Mouse (Mus musculus): ENCODE results near the gene Ankra2. TPM values are rescaled to one million over a fixed set of nuclear protein-coding genes. Genes with fewer than 3 reads are reported as not detected.
A peak's percentile ranks its signal among the peaks of the same experiment; 100 is the strongest.

Gene Ankra2
- polyA plus RNA-seq (2015; fragmentation: Nextera tagmentation; extraction: Ambion mirVana), result 15.4 and 17.0 TPM in 2 replicates

DNA sequence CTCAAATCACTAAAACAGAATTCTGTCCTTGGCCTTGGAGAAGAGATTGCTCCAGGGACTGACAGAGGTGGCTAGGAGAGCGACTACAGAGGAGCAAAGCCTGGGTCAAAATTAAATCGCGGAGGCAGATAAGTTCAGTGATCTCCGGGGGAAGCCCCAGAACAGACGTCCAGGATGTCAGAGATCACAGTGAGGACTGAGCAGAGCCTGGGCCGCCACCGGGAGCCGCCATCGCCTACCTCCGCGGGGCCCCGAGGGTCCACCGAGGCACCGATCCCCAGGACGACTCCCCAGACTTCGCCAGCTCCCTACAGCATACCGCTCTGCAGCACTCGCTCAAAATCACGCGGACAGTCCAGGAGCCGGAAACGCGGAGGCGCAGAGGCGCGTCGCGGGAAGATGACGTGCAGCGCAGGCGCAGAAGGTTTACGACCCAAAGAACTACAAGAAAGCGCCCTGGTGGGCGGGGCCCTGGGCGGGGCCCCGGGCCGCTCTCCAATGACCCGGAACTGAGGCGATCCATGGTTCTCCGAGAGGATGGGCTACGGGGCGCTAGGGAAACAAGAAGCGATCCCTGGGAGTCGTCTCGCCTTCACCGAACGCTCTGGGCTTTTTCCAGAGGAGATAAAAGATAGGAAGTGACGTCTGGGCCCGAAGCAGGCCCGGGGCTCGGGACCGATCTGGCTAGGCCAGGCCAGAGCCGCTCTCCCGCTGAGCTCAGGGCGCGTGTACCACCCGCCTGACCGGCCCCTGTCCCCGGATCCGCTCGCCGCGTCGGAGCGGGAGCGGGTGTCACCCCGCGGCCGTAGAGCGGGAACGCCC is at the start of gene Ankra2, which contains the start of gene Utp15:
Ankra2 (plus strand) TSS at position 439 of the 822 bp plus-strand sequence.
Utp15 (minus strand) TSS at position 406 of the 822 bp plus-strand sequence.
- Histone ChIP-seq H3K27ac (peak within 1 kb of the TSS; percentile 96), H3K4me2 (peak within 1 kb of the TSS; percentile 72), H3K27me3 (no peaks in the 10 kb centered on the region), H3K4me3 (peak within 1 kb of the TSS; percentile 93), H3K9me3 (replicated peaks) (no peaks in the 10 kb centered on the region), H3K36me3 (peaks cover 27% of the 10 kb centered on the region), H3K4me1 (replicated peaks) (peaks cover 18% of the 10 kb centered on the region), H3K9ac (peak within 1 kb of the TSS; percentile 89)
- peak; percentile 99 for ATAC-seq (replicated peaks; ENCODE audit: insufficient number of reproducible peaks, insufficient read depth, low FRiP score, low read depth)
- WGBS, result under 1% methylated on average over 71 of the region's 71 CpGs

GRCm38 (mm10) chr13:98222848-98223247 is 40.0 kb upstream of the Ankra2 start:
- no peaks in the 10 kb centered on the region for H3K36me3 ChIP-seq
- H3K27ac ChIP-seq, result no peak overlapping the region
- 33% methylated on average over 12 of the region's 12 CpGs for WGBS
- H3K4me3 ChIP-seq, result no peak overlapping the region
- ATAC-seq (replicated peaks; ENCODE audit: insufficient number of reproducible peaks, insufficient read depth, low FRiP score, low read depth), result no peak
- 0 out of 2 replicates have a peak overlapping the region, but pooled peaks have one; percentile 27 for H3K4me2 ChIP-seq
- H3K27me3 ChIP-seq, result no peaks in the 10 kb centered on the region
- H3K9ac ChIP-seq, result no peak overlapping the region
- H3K9me3 ChIP-seq (replicated peaks), result no peaks in the 10 kb centered on the region
- H3K4me1 ChIP-seq (replicated peaks), result peaks cover 3% of the 10 kb centered on the region; the same call in 1 of the 2 replicates

- Histone ChIP-seq H3K27me3 (no peaks in the 10 kb centered on the region), H3K27ac (no peak overlapping the region), H3K4me2 (no peak overlapping the region), H3K9me3 (replicated peaks) (no peaks in the 10 kb centered on the region), H3K36me3 (no peaks in the 10 kb centered on the region), H3K4me1 (replicated peaks) (peaks cover 3% of the 10 kb centered on the region; the same call in 1 of the 2 replicates), H3K4me3 (no peak overlapping the region), H3K9ac (no peak overlapping the region)
- WGBS, result 65% methylated on average over 2 of the region's 2 CpGs
- no peak for ATAC-seq (replicated peaks; ENCODE audit: insufficient number of reproducible peaks, insufficient read depth, low FRiP score, low read depth)
Measured at GRCm38 (mm10) chr13:98226225-98226624, 36.6 kb upstream of the Ankra2 start.

- WGBS, result 89% methylated on average over 1 of the region's 1 CpGs
Measured at GRCm38 (mm10) chr13:98230511-98230910, 32.4 kb upstream of the Ankra2 start.

DNA sequence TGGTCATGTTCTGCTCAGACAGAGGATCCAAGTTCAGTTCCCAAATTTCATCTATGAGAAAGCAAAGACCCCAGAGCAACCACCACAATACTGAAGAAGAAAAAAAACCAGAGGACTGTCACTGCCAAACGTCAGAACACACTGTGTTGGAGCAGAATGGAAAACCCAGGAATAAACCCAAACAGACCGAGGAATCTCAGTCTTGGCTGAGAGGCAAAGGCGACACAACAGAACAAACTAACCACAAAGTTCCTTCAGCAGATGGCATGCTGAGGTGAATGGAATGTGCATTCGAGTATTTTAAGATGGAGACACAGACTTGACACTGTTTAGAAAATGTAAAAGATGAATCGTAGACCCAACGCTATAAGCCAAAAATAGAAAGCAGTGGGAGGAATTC is 27.4 kb upstream of the Ankra2 start:
- no peak for ATAC-seq (replicated peaks; ENCODE audit: insufficient number of reproducible peaks, insufficient read depth, low FRiP score, low read depth)
- 53% methylated on average over 6 of the region's 6 CpGs for WGBS
- Histone ChIP-seq H3K4me1 (replicated peaks) (no peaks in the 10 kb centered on the region), H3K4me2 (no peak overlapping the region), H3K27ac (no peak overlapping the region), H3K27me3 (peaks cover 3% of the 10 kb centered on the region; the same call in 1 of the 2 replicates), H3K9me3 (replicated peaks) (no peaks in the 10 kb centered on the region), H3K9ac (no peak overlapping the region), H3K4me3 (no peak overlapping the region), H3K36me3 (no peaks in the 10 kb centered on the region)

More at GRCm38 (mm10) chr13:98230511-98230910, 32.4 kb upstream of the Ankra2 start:
- Histone ChIP-seq H3K27me3 (no peaks in the 10 kb centered on the region), H3K4me2 (no peak overlapping the region), H3K9me3 (replicated peaks) (no peaks in the 10 kb centered on the region), H3K36me3 (no peaks in the 10 kb centered on the region), H3K4me3 (no peak overlapping the region), H3K4me1 (replicated peaks) (no peaks in the 10 kb centered on the region), H3K27ac (no peak overlapping the region), H3K9ac (no peak overlapping the region)
- ATAC-seq (replicated peaks; ENCODE audit: insufficient number of reproducible peaks, insufficient read depth, low FRiP score, low read depth), result no peak

GRCm38 (mm10) chr13:98239978-98240641 is 22.8 kb upstream of the Ankra2 start:
- Histone ChIP-seq H3K4me3 (no peak overlapping the region), H3K27ac (no peak overlapping the region), H3K9ac (no peak overlapping the region), H3K36me3 (no peaks in the 10 kb centered on the region), H3K4me2 (no peak overlapping the region), H3K4me1 (replicated peaks) (no peaks in the 10 kb centered on the region), H3K27me3 (peaks cover 3% of the 10 kb centered on the region; the same call in 1 of the 2 replicates), H3K9me3 (replicated peaks) (no peaks in the 10 kb centered on the region)
- 17% methylated on average over 12 of the region's 12 CpGs for WGBS
- no peak for ATAC-seq (replicated peaks; ENCODE audit: insufficient number of reproducible peaks, insufficient read depth, low FRiP score, low read depth)

DNA sequence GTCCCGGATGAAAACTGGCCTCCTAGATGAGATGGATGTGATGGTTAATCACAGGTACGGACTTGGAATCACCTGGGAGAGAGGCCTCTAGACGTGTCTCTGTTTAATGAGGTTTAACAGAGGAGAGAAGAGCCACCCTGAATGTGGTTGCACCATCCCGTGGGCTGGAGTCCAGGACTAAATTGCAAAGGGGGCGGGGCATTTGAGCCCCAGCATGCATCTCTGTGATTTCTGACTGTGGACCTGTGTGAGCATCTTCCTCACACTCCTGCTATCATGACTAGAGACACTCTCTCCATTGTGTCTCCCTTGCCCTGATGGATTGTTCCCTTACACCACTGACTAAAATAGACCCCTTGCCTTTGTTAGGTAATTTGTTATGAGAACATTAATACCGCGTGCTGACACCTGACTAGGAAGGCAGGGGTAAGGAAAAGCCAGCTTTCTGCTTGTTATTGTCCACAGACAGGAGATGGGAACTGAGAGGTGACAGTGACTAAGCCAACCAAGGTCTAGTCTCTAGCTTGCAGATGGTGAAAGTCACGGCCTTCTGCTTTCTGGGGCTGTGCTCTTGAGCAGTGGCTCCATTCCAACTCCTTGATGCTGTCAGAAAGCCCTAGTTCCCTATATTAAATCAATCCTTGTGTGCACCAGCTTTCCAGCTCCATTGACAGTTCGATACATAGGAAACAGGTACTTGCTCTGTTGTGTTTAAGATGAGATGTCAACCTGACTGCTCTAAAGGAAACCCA is 21.2 kb upstream of the Ankra2 start:
- Histone ChIP-seq H3K9me3 (replicated peaks) (no peaks in the 10 kb centered on the region), H3K27ac (no peak overlapping the region), H3K27me3 (peaks cover 3% of the 10 kb centered on the region; the same call in 1 of the 2 replicates), H3K9ac (no peak overlapping the region), H3K4me1 (replicated peaks) (no peaks in the 10 kb centered on the region), H3K36me3 (no peaks in the 10 kb centered on the region), H3K4me2 (no peak overlapping the region), H3K4me3 (no peak overlapping the region)
- no peak for ATAC-seq (replicated peaks; ENCODE audit: insufficient number of reproducible peaks, insufficient read depth, low FRiP score, low read depth)
- 56% methylated on average over 9 of the region's 9 CpGs for WGBS

- WGBS, result 62% methylated on average over 5 of the region's 5 CpGs
- ATAC-seq (replicated peaks; ENCODE audit: insufficient number of reproducible peaks, insufficient read depth, low FRiP score, low read depth), result no peak
- no peak overlapping the region for H3K9ac ChIP-seq
Measured at GRCm38 (mm10) chr13:98244571-98245350, 18.1 kb upstream of the Ankra2 start.

GRCm38 (mm10) chr13:98245386-98245785 is 17.5 kb upstream of the Ankra2 start:
- no peaks in the 10 kb centered on the region for H3K4me1 ChIP-seq (replicated peaks)
- H3K9ac ChIP-seq, result no peak overlapping the region
- H3K4me3 ChIP-seq, result no peak overlapping the region
- no peaks in the 10 kb centered on the region for H3K27me3 ChIP-seq
- H3K27ac ChIP-seq, result no peak overlapping the region
- 76% methylated on average over 7 of the region's 7 CpGs for WGBS
- no peak for ATAC-seq (replicated peaks; ENCODE audit: insufficient number of reproducible peaks, insufficient read depth, low FRiP score, low read depth)
- H3K36me3 ChIP-seq, result peaks cover 31% of the 10 kb centered on the region
- no peak overlapping the region for H3K4me2 ChIP-seq
- no peaks in the 10 kb centered on the region for H3K9me3 ChIP-seq (replicated peaks)

More at GRCm38 (mm10) chr13:98244571-98245350, 18.1 kb upstream of the Ankra2 start:
- H3K9me3 ChIP-seq (replicated peaks), result no peaks in the 10 kb centered on the region
- H3K4me2 ChIP-seq, result no peak overlapping the region
- H3K27ac ChIP-seq, result no peak overlapping the region
- no peaks in the 10 kb centered on the region for H3K27me3 ChIP-seq
- peaks cover 25% of the 10 kb centered on the region for H3K36me3 ChIP-seq
- H3K4me3 ChIP-seq, result no peak overlapping the region
- H3K4me1 ChIP-seq (replicated peaks), result no peaks in the 10 kb centered on the region

GRCm38 (mm10) chr13:98249594-98249993 is 13.3 kb upstream of the Ankra2 start:
- Histone ChIP-seq H3K27ac (no peak overlapping the region), H3K4me3 (no peak overlapping the region), H3K4me1 (replicated peaks) (no peaks in the 10 kb centered on the region), H3K9ac (no peak overlapping the region), H3K9me3 (replicated peaks) (no peaks in the 10 kb centered on the region), H3K4me2 (no peak overlapping the region), H3K27me3 (no peaks in the 10 kb centered on the region), H3K36me3 (peaks cover 64% of the 10 kb centered on the region)
- no peak for ATAC-seq (replicated peaks; ENCODE audit: insufficient number of reproducible peaks, insufficient read depth, low FRiP score, low read depth)
- 90% methylated on average over 10 of the region's 10 CpGs for WGBS
